Mouse (Mus musculus) subcutaneous adipose tissue, adult 2 months (tissue): ENCODE measurements around the gene Tnxb. TPM values are rescaled to one million over a fixed set of nuclear protein-coding genes. Genes with fewer than 3 reads are reported as not detected.

Experiments
- polyA plus RNA-seq: library from polyadenylated mRNA; depleted of rRNA; stranded (reverse); fragments of >200 nt; gene quantifications from 2 replicates; pipeline ENCODE4 v1.2.3, GENCODE M21; 2012; ENCODE audit warnings: low replicate concordance; rRNA removed

The Tnxb gene
- polyA plus RNA-seq: 90.8 and 117 TPM in 2 replicates

GRCm38 (mm10) chr17:34670235-34670634 lies at the start of gene Tnxb:
Tnxb (plus strand) TSS chr17:34670535.

DNA sequence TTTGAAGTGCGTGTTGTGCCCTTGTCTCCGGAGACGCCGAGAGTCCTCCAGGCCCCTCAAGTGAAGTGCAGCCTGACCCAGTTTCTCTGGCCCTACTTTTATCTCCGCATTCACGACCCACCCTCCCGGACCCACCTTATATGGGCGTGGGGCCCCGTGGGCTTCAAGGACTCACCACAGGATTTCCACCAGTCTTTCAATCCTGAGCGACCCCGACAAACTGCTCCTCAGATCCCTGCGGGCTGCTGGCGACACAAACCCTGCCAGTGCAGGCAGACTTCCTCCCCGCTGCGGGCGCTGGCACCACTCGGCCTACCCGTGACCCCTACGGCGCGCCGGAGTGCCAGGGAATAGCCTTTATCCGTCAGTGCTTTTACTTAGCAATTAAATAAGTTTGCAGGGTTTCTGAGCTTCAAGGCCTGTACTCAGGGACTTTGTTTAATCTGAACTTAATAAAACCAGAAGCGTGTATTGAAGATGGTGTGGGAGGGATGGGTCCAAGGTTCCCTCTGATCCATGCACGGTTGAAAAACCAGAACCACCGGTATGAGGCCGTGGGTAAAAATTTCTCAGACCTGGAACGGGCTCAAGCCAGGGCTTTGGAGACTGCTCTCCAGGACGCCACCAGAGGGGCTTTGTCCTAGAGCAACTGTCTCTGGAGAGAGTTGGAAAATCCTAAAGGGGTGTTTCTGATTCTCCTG lies 42.2 kb upstream of the Tnxb start, which contains the start of gene Ppt2:
Gene Ppt2 (minus strand): TSS at position 568 of the 701 bp plus-strand sequence.

DNA sequence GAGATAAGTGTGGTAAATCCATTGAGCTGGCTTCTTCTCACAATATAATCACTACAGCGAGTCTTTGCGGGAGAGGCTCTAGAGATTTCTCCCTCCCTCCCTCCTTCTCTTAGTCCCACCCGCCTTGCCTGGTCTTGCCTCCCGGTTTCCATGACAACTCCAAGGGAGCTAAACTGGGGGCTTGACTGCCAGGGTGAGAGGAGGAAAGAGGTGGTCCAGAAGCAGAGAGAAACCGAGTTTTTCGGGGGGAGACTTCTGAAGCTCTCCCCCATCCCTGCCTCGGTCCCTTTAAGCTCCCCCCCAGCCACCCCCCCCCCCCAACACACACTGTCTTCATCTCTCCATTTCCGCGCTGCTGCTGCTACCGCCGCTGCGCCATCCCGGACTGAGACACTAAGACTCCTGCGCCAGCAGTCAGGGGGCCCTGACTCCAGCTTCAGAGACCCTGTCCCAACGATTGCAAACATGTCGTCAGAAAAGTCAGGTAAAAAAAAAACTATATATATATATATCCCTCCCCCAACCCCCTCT lies 41.0 kb upstream of the Tnxb start, which contains the start of gene Prrt1:
Gene Prrt1 (plus strand): TSS at position 313 of the 531 bp plus-strand sequence.

GRCm38 (mm10) chr17:34644608-34645007 lies 25.7 kb upstream of the Tnxb start, which contains the start of gene Fkbpl:
Fkbpl (plus strand) TSS chr17:34644764.

DNA sequence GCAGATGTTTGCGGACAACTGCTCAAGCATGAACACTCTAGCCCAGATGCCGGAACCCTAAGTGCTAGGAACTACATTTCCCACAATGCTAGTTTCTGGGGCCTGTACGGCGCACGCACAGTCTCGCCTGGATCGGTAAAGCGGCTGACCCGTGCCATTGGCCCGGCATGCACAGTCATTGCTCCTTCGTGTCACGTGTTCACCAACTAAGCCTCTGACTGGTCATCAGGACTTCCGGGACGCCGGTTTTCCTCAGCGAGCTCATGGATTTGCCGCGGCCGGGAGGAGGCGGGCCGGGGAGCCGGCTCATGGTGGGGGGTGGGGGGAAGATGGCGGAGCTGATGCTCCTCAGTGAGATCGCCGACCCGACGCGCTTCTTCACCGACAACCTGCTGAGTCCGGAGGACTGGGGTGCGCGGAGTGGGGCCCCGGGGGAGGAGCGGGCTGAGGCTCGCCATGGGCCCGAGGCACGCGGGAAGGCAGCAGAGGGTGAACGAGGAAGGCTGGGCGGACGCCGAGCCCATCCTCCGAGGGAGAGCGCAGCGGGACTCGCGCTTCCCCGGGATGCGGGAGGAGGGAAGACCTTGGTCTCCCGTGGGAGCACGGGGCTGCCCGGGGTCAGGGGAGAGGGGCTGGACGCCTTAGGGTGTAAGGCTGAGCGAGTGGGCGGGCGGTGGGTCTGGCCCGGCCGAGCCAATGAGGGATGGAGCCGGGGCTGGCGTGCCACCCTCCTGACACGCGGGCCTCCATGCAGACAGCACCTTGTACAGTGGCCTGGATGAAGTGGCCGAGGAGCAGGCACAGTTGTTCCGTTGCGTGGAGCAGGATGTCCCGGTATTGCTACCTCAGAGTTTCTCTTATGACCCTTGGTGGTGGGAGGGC lies 23.2 kb upstream of the Tnxb start, which contains the start of gene Atf6b:
Gene Atf6b (plus strand): TSS at position 241 of the 882 bp plus-strand sequence.

GRCm38 (mm10) chr17:34743719-34744118 lies 73.4 kb downstream of the Tnxb start, which contains the start of gene C4b:
C4b (minus strand) TSS chr17:34743882.

Other genes with a start within 250 kb of the Tnxb start
- gene Btnl4, start 193.2 kb upstream of the Tnxb start, polyA plus RNA-seq: 0.40 TPM in 1 of 2 replicates, not detected in the other
- gene Btnl6, start 153.2 kb upstream of the Tnxb start, polyA plus RNA-seq: not detected in 2 replicates
- 22.4 and 68.7 TPM in 2 replicates for gene Notch4, start 106.3 kb upstream of the Tnxb start, polyA plus RNA-seq
- gene Gpsm3, start 80.7 kb upstream of the Tnxb start, polyA plus RNA-seq: 14.5 and 19.6 TPM in 2 replicates
- gene Pbx2, start 79.3 kb upstream of the Tnxb start, polyA plus RNA-seq: 51.4 and 93.8 TPM in 2 replicates
- 2.8 and 4.0 TPM in 2 replicates for gene Ager, start 72.7 kb upstream of the Tnxb start, polyA plus RNA-seq
- 90.6 and 100 TPM in 2 replicates for gene Rnf5, start 66.8 kb upstream of the Tnxb start, polyA plus RNA-seq
- 234 and 241 TPM in 2 replicates for gene Agpat1, start 66.3 kb upstream of the Tnxb start, polyA plus RNA-seq
- 5.7 and 6.5 TPM in 2 replicates for gene Egfl8, start 54.6 kb upstream of the Tnxb start, polyA plus RNA-seq
- gene Ppt2, start 42.0 kb upstream of the Tnxb start, polyA plus RNA-seq: 51.8 and 56.8 TPM in 2 replicates
- 3.7 and 6.6 TPM in 2 replicates for gene Prrt1, start 41.0 kb upstream of the Tnxb start, polyA plus RNA-seq
- gene Fkbpl, start 25.8 kb upstream of the Tnxb start, polyA plus RNA-seq: 6.4 and 7.2 TPM in 2 replicates
- 65.5 and 103 TPM in 2 replicates for gene Atf6b, start 23.4 kb upstream of the Tnxb start, polyA plus RNA-seq
- gene C4b, start 73.3 kb downstream of the Tnxb start, polyA plus RNA-seq: 136 and 385 TPM in 2 replicates
- gene Cyp21a1, start 134.0 kb downstream of the Tnxb start, polyA plus RNA-seq: 0.26 and 1.6 TPM in 2 replicates
- gene Stk19, start 166.4 kb downstream of the Tnxb start, polyA plus RNA-seq: 37.5 and 44.6 TPM in 2 replicates
- 65.8 and 69.5 TPM in 2 replicates for gene Dxo, start 166.5 kb downstream of the Tnxb start, polyA plus RNA-seq
- gene Skiv2l, start 179.7 kb downstream of the Tnxb start, polyA plus RNA-seq: 92.6 and 103 TPM in 2 replicates
- 26.6 and 41.9 TPM in 2 replicates for gene Nelfe, start 179.9 kb downstream of the Tnxb start, polyA plus RNA-seq
- gene Cfb, start 192.0 kb downstream of the Tnxb start, polyA plus RNA-seq: 75.6 and 198 TPM in 2 replicates
- gene Zbtb12, start 208.9 kb downstream of the Tnxb start, polyA plus RNA-seq: 7.5 and 24.8 TPM in 2 replicates
- not detected in 2 replicates for gene Gm20547, start 211.5 kb downstream of the Tnxb start, polyA plus RNA-seq
- 69.3 and 73.7 TPM in 2 replicates for gene C2, start 227.7 kb downstream of the Tnxb start, polyA plus RNA-seq
- gene Ehmt2, start 227.9 kb downstream of the Tnxb start, polyA plus RNA-seq: 185 and 311 TPM in 2 replicates
- 0.10 and 12.1 TPM in 2 replicates for gene Slc44a4, start 243.9 kb downstream of the Tnxb start, polyA plus RNA-seq